ENCODE assay signal across 8 mouse cellular contexts in the genomic region with DNA sequence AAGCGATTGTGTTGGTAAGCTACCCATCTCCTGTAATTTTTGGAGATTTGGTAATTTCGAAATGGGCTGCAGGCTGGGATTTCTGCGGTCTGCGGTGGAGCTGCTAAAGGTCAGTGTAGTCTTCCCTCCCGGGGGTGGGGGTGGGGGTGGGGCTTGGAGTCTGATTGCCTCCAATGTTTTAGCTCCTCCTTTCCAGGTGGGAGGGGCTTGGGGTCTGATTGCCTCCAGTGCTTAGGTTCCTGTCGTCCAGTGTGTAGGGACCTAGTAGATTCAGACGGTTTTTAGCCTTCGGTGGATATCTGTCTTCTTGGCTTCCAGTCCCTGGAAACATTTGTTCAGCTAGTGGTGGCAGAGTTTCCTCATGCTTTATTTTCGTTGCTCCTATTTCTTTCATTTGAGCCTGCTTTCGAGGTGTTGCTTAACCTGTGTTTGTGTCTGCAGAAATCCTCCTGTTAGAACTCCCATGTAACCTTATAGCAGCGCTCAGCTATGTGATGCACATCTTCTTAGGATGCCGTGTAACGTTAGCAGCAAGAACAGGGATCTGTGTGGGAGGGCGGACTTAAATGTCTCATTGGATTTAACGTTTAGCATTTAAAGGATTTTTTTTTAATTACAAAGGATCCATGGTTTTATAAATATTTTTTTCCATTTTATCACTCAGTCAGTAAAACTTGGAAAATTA.
DNase-seq lines count a peak whose midpoint lies in the region; ATAC-seq and TF ChIP-seq lines count a peak whose summit lies in the region.

No protein-coding gene starts in this region.

- no peak overlapping the region for H3K4me3 ChIP-seq in heart, adult 2 months
- no peak overlapping the region for H3K4me3 ChIP-seq in lung, embryonic 16.5 days (ENCODE audit: low read length)

- H3K79me2 ChIP-seq in heart, adult 2 months (replicated peaks; ENCODE audit: control insufficient read depth, insufficient read depth, low read length): no peaks in the 10 kb centered on the region

- DNase-seq in Muller cell, postnatal 12 days (ENCODE audit: inconsistent ontology term): peak; percentile 93
- DNase-seq in brain, embryonic 14.5 days (ENCODE audit: low read depth): peak; percentile 38
- DNase-seq in heart, adult 2 months: peak; percentile 31 to 35
- peak; percentile 84 for DNase-seq in kidney, adult 9 months
- peak; percentile 9 for DNase-seq in splenic B cell, adult 2 months (ENCODE audit: low read depth, low spot score)
- DNase-seq in natural killer cell, adult 2 months (ENCODE audit: low spot score in 2 of 2): no peak

- peak overlapping the region; percentile 31 for H3K4me2 ChIP-seq in lung, embryonic 16.5 days (ENCODE audit: low read depth, low read length)

- no peak for TF ChIP-seq CTCF in brain, embryonic 14.5 days (IDR thresholded peaks at IDR 0.05; ENCODE audit: borderline replicate concordance, extremely low read depth, insufficient read depth, insufficient read length)
- TF ChIP-seq CTCF in heart, adult 2 months (IDR thresholded peaks at IDR 0.05): no peak

- peak; percentile 57; the same call in 1 of the 2 replicates for ATAC-seq in lung, embryonic 16.5 days (ENCODE audit: low read depth)
- ATAC-seq in erythroblast, adult 5-6 weeks (replicated peaks; ENCODE audit: low FRiP score, poor library complexity, severe bottlenecking): no peak

- peak overlapping the region; percentile 42; the same call in 1 of the 2 replicates for H3K9ac ChIP-seq in heart, adult 2 months (ENCODE audit: low read depth, low read length)
- H3K9ac ChIP-seq in lung, embryonic 16.5 days (ENCODE audit: low read length): no peak overlapping the region

- TF ChIP-seq POLR2A in brain, embryonic 14.5 days (IDR thresholded peaks at IDR 0.05; ENCODE audit: borderline replicate concordance, extremely low read depth, insufficient read depth, insufficient read length, poor library complexity, severe bottlenecking): no peak
- TF ChIP-seq POLR2A in heart, adult 2 months (IDR thresholded peaks at IDR 0.05; ENCODE audit: insufficient read depth, low read depth, low read length): 0 out of 2 replicates have a peak, but pooled peaks have one; percentile 24

- 29% methylated on average over 15 of the region's 15 CpGs for WGBS in heart, adult 2 months
- 19% methylated on average over 15 of the region's 15 CpGs for WGBS in lung, embryonic 16.5 days

- intact Hi-C loops in heart, adult 2 months (cut with DNase I): no loop called here

- no peaks in the 10 kb centered on the region for H3K36me3 ChIP-seq in heart, adult 2 months (ENCODE audit: control insufficient read depth, insufficient read depth, low read length)
- no peaks in the 10 kb centered on the region for H3K36me3 ChIP-seq in lung, embryonic 16.5 days (ENCODE audit: control insufficient read depth, insufficient read depth, low read length)
- no peaks in the 10 kb centered on the region for H3K36me3 ChIP-seq in splenic B cell, adult 2 months (ENCODE audit: control insufficient read depth, insufficient read depth, low read length, poor library complexity, severe bottlenecking)

- H3K27ac ChIP-seq in heart, adult 2 months: no peak overlapping the region
- no peak overlapping the region for H3K27ac ChIP-seq in lung, embryonic 16.5 days (ENCODE audit: low read length)

- TF ChIP-seq EP300 in heart, adult 2 months (IDR thresholded peaks at IDR 0.05; ENCODE audit: insufficient read depth, low read depth, low read length): no peak

- H3K4me1 ChIP-seq in heart, adult 2 months (ENCODE audit: control insufficient read depth, insufficient read depth, low read length): peaks cover 2% of the 10 kb centered on the region
- no peaks in the 10 kb centered on the region; the same call in 1 of the 2 replicates for H3K4me1 ChIP-seq in lung, embryonic 16.5 days (replicated peaks; ENCODE audit: control insufficient read depth, insufficient read depth, low read length)

- H3K9me3 ChIP-seq in lung, embryonic 16.5 days (ENCODE audit: control insufficient read depth, low read length): no peaks in the 10 kb centered on the region

- no peaks in the 10 kb centered on the region for H3K27me3 ChIP-seq in heart, adult 2 months (ENCODE audit: control insufficient read depth, insufficient read depth, low read length)
- H3K27me3 ChIP-seq in lung, embryonic 16.5 days (ENCODE audit: control insufficient read depth, insufficient read depth, low read depth, low read length): no peaks in the 10 kb centered on the region
- H3K27me3 ChIP-seq in splenic B cell, adult 2 months (ENCODE audit: control insufficient read depth, insufficient read depth, low read length, poor library complexity, severe bottlenecking): no peaks in the 10 kb centered on the region

Comparison
In these comparisons a context has a peak if more than half of its experiments do, and no peak if none do; other contexts are left out.
1. DNase-seq: peak in Muller cell, postnatal 12 days (single experiment), brain, embryonic 14.5 days (single experiment), heart, adult 2 months (2 of 2), kidney, adult 9 months (single experiment) and splenic B cell, adult 2 months (single experiment); none in natural killer cell, adult 2 months (0 of 2).